Mouse (Mus musculus) embryonic stem cell, embryonic (primary cell): ENCODE measurements at regions not wholly inside any gene's neighbourhood (a gene's known extent, or its start where the extent isn't known, plus 50 kb on each side); places are given as distances from the start of the nearest gene placed in this dataset.
"Not testable (repeated sequence)": the region's sequence is repeated elsewhere in the genome, so short reads cannot be mapped to it uniquely, and the experiment has no call there.

Experiments used
- CTCF ChIA-PET, 4 experiments: fragments of 300-600 bp in 2 of 4; fragments of 350-600 bp in 2 of 4; sonication (Branson Sonifier 250); formaldehyde crosslinking; loops; one replicate each; lab custom pipeline; 2022; ENCODE audit warnings: inconsistent platforms in 2 of 4; lab: Charles Lee
- POLR2A ChIA-PET, 4 experiments: fragments of 300-600 bp in 2 of 4; fragments of 350-600 bp in 2 of 4; sonication (Branson Sonifier 250); formaldehyde crosslinking; loops; one replicate each; lab custom pipeline; 2022; ENCODE audit warnings: antibody characterized with exemption in 4 of 4, inconsistent platforms in 1 of 4; lab: Charles Lee

- ChIA-PET POLR2A (interaction anchor here in 1 of 4 experiments (1.0 kb wide), 1 partner anchor 10 kb away, joined by 3 read pairs; no protein-coding TSS in a partner anchor), CTCF (no interaction called here)
Measured at GRCm38 (mm10) chr12:43574887-43575605, 635.1 kb downstream of the Dnajb9 start.

- ChIA-PET CTCF (no interaction called here), POLR2A (interaction anchor here in 1 of 4 experiments (0.6 kb wide), 1 partner anchor 96 kb away, joined by 4 read pairs; no protein-coding TSS in a partner anchor)
Measured at GRCm38 (mm10) chr12:43573186-43573585, 636.9 kb downstream of the Dnajb9 start.

- ChIA-PET POLR2A (no interaction called here), CTCF (no interaction called here)
Measured at GRCm38 (mm10) chr12:43527614-43528013, 682.5 kb downstream of the Dnajb9 start.

- CTCF ChIA-PET, POLR2A ChIA-PET: not testable (repeated sequence)
Measured at GRCm38 (mm10) chr12:43507458-43507857, 702.7 kb downstream of the Dnajb9 start.

GRCm38 (mm10) chr12:43489896-43490295 lies 720.2 kb downstream of the Dnajb9 start:
- CTCF ChIA-PET = no interaction called here
- POLR2A ChIA-PET = no interaction called here

GRCm38 (mm10) chr12:43482683-43483082 lies 727.4 kb downstream of the Dnajb9 start:
- POLR2A ChIA-PET = no interaction called here
- CTCF ChIA-PET = no interaction called here

GRCm38 (mm10) chr12:43462543-43462942 lies 747.6 kb downstream of the Dnajb9 start:
- ChIA-PET CTCF (no interaction called here), POLR2A (no interaction called here)
